Comparison of ENCODE assay signal across 11 mouse cellular contexts in the genomic region with DNA sequence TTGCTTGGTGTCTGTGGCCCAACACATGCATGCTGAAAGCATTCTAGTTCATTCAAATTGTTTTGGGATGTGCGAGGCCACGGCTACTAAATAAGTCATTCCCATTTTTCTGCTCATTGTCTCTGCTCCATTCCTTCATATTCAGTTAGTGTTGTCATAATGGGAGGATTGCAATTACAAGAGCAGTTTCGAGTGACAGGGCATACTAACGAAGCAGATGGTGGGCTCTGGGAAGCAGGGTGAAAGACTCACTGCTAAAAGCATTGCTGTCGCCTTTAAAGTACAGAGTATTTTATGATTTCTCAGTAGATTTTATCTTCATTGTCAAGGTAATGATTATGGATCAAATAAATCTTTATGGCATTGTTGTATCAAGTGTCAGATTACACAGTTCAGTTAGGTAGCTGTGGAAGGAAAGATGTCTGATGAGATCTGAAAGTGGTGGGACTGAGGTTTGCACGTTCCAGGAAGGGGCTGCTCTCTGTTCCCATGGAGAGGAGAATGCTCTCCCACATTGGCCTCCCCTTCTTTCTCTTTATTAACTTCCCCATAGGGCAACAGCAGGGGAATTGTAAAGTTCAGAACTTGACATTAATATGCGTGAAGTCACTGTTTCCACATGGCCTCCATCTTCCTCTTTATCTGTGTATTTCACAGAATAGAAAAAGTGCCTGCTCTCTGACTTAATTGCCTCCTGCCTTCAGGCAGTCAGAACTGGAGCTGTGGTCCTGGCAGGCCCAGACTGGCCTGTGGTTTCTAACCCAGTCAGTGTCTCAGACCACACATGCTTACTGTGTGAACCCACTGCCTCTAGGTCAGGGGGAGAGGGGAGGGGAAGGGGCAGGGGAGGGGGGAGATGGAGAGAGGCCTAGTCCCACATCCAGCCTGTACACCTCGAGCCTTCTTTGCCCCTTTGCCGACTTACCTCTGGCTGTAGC.
DNase-seq lines count a peak whose midpoint lies in the region; ATAC-seq lines count a peak whose summit lies in the region.
"Had no signal": no experiment of that assay in that cellular context is flagged by ENCODE, and none has a peak within 500 bp of the region (broad histone marks: within the 10 kb centered on the region; RNA-seq: fewer than 3 reads in every experiment).

No protein-coding gene starts in this region.

- H3K4me2 ChIP-seq in forebrain, embryonic 15.5 days (replicated peaks): no peak overlapping the region
- no peak overlapping the region for H3K4me2 ChIP-seq in neural tube, embryonic 11.5 days (ENCODE audit: low read depth)
- H3K4me2 ChIP-seq in intestine, embryonic 15.5 days (replicated peaks): peak overlapping the region; percentile 39
- no peak overlapping the region for H3K4me2 ChIP-seq in neural tube, embryonic 14.5 days (ENCODE audit: low read depth, low read length)
- H3K4me2 ChIP-seq: lung, embryonic 14.5 days had no signal

- H3K4me1 ChIP-seq in forebrain, embryonic 10.5 days: peaks cover 21% of the 10 kb centered on the region
- peaks cover 15% of the 10 kb centered on the region for H3K4me1 ChIP-seq in forebrain, embryonic 15.5 days
- H3K4me1 ChIP-seq in neural tube, embryonic 11.5 days (ENCODE audit: control insufficient read depth, insufficient read depth, low read length): peaks cover 8% of the 10 kb centered on the region; the same call in 1 of the 2 replicates
- H3K4me1 ChIP-seq in intestine, embryonic 15.5 days (replicated peaks): peaks cover 12% of the 10 kb centered on the region; the same call in 1 of the 2 replicates
- H3K4me1 ChIP-seq in neural tube, embryonic 14.5 days (ENCODE audit: control insufficient read depth, insufficient read depth, low read length): peaks cover 12% of the 10 kb centered on the region

- DNase-seq in forebrain, embryonic 10.5 days (ENCODE audit: extremely low spot score, low spot score): no peak
- peak; percentile 34 for DNase-seq in neural tube, embryonic 11.5 days (ENCODE audit: low spot score)
- DNase-seq in neural tube, embryonic 10.5 days (ENCODE audit: extremely low spot score, low spot score): no peak
- no peak for DNase-seq in thymus, adult 18-20 months
- no peak for DNase-seq in cerebellum, adult 11 months
- DNase-seq: heart, adult 18-20 months; lung, embryonic 14.5 days had no signal

- H3K9me3 ChIP-seq in forebrain, embryonic 10.5 days: no peaks in the 10 kb centered on the region
- H3K9me3 ChIP-seq in forebrain, embryonic 15.5 days: no peaks in the 10 kb centered on the region
- H3K9me3 ChIP-seq in neural tube, embryonic 11.5 days (ENCODE audit: control insufficient read depth, low read length): no peaks in the 10 kb centered on the region
- no peaks in the 10 kb centered on the region for H3K9me3 ChIP-seq in intestine, embryonic 15.5 days
- H3K9me3 ChIP-seq in neural tube, embryonic 14.5 days (ENCODE audit: control insufficient read depth, low read length): no peaks in the 10 kb centered on the region

- H3K9ac ChIP-seq in forebrain, embryonic 15.5 days (replicated peaks): no peak overlapping the region
- no peak overlapping the region for H3K9ac ChIP-seq in neural tube, embryonic 11.5 days (ENCODE audit: low read length)
- no peak overlapping the region; the same call in 1 of the 2 replicates for H3K9ac ChIP-seq in intestine, embryonic 15.5 days
- no peak overlapping the region for H3K9ac ChIP-seq in neural tube, embryonic 14.5 days (replicated peaks; ENCODE audit: low read depth, low read length)
- H3K9ac ChIP-seq: lung, embryonic 14.5 days had no signal

- H3K4me3 ChIP-seq in forebrain, embryonic 10.5 days: no peak overlapping the region
- no peak overlapping the region for H3K4me3 ChIP-seq in forebrain, embryonic 15.5 days
- H3K4me3 ChIP-seq in neural tube, embryonic 11.5 days (ENCODE audit: low read depth, low read length): no peak overlapping the region
- H3K4me3 ChIP-seq in intestine, embryonic 15.5 days (replicated peaks): no peak overlapping the region; the same call in 1 of the 2 replicates
- no peak overlapping the region for H3K4me3 ChIP-seq in neural tube, embryonic 14.5 days (ENCODE audit: low read depth, low read length)
- H3K4me3 ChIP-seq: myocyte had no signal

- H3K27ac ChIP-seq in forebrain, embryonic 10.5 days: peak overlapping the region; percentile 74
- no peak overlapping the region for H3K27ac ChIP-seq in forebrain, embryonic 15.5 days (replicated peaks)
- H3K27ac ChIP-seq in neural tube, embryonic 11.5 days (ENCODE audit: low read depth, low read length): peak overlapping the region; percentile 60; the same call in 1 of the 2 replicates
- H3K27ac ChIP-seq in intestine, embryonic 15.5 days: peak overlapping the region; percentile 65; the same call in 1 of the 2 replicates
- H3K27ac ChIP-seq in neural tube, embryonic 14.5 days (ENCODE audit: low read depth, low read length): peak overlapping the region; percentile 60

- ATAC-seq in forebrain, embryonic 15.5 days (replicated peaks): no peak
- peak; percentile 77 for ATAC-seq in neural tube, embryonic 11.5 days (ENCODE audit: insufficient read depth, low FRiP score, low TSS enrichment)
- ATAC-seq in intestine, embryonic 15.5 days: peak; percentile 74
- peak; percentile 71; the same call in 1 of the 2 replicates for ATAC-seq in neural tube, embryonic 14.5 days (ENCODE audit: low read depth)

- WGBS in forebrain, embryonic 10.5 days: 62% methylated on average over 9 of the region's 9 CpGs
- 29% methylated on average over 9 of the region's 9 CpGs for WGBS in forebrain, embryonic 15.5 days
- WGBS in neural tube, embryonic 11.5 days: 44% methylated on average over 9 of the region's 9 CpGs
- WGBS in intestine, embryonic 15.5 days: 45% methylated on average over 9 of the region's 9 CpGs
- 31% methylated on average over 9 of the region's 9 CpGs for WGBS in neural tube, embryonic 14.5 days

- H3K27me3 ChIP-seq in forebrain, embryonic 10.5 days (ENCODE audit: poor library complexity, severe bottlenecking): no peaks in the 10 kb centered on the region
- no peaks in the 10 kb centered on the region for H3K27me3 ChIP-seq in forebrain, embryonic 15.5 days
- H3K27me3 ChIP-seq in neural tube, embryonic 11.5 days (ENCODE audit: control insufficient read depth, insufficient read depth, low read length): no peaks in the 10 kb centered on the region
- H3K27me3 ChIP-seq in intestine, embryonic 15.5 days (replicated peaks): no peaks in the 10 kb centered on the region
- H3K27me3 ChIP-seq in neural tube, embryonic 14.5 days (ENCODE audit: control insufficient read depth, insufficient read depth, low read length): no peaks in the 10 kb centered on the region

- no peaks in the 10 kb centered on the region for H3K36me3 ChIP-seq in forebrain, embryonic 10.5 days (replicated peaks)
- H3K36me3 ChIP-seq in forebrain, embryonic 15.5 days: no peaks in the 10 kb centered on the region
- H3K36me3 ChIP-seq in neural tube, embryonic 11.5 days (ENCODE audit: control insufficient read depth, insufficient read depth, low read length): no peaks in the 10 kb centered on the region
- no peaks in the 10 kb centered on the region for H3K36me3 ChIP-seq in intestine, embryonic 15.5 days
- no peaks in the 10 kb centered on the region for H3K36me3 ChIP-seq in neural tube, embryonic 14.5 days (ENCODE audit: control insufficient read depth, insufficient read depth, low read length)
